Mouse (Mus musculus): Measurements from ENCODE around the gene Zfp385c. TPM values are rescaled to one million over a fixed set of nuclear protein-coding genes. Genes with fewer than 3 reads are reported as not detected.
A peak's percentile ranks its signal among the peaks of the same experiment; 100 is the strongest.

The Zfp385c gene
- polyA plus RNA-seq, 1 experiment from 2014 or later: 2.5 TPM

DNA sequence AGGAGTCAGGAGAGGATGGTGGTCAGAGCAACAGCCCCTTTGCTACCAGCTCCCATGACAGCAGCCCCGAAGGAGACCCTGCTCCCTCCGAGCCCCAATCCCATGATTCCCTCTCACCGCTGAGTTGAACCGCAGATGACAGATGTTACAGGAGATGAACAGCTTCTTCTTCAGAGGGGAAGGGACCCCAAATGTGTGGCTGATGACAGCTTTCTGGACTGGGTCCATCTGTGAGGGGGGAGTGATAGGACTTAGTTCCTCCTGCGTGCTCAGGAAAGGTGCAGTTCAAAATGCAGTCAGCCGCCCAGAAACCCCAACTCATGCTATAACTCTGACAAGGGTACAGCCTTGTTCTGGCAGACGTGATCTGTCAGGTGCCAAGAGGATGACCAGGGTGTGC, 57.7 kb downstream of the Zfp385c start:
- Histone ChIP-seq H3K9me3 (replicated peaks; ENCODE audit: low read length) (no peaks in the 10 kb centered on the region), H3K27me3 (ENCODE audit: insufficient read depth, low read length) (no peaks in the 10 kb centered on the region), H3K4me3 (replicated peaks; ENCODE audit: low read depth, low read length) (no peak overlapping the region), H3K4me1 (replicated peaks; ENCODE audit: insufficient read depth, low read length) (no peaks in the 10 kb centered on the region), H3K9ac (ENCODE audit: low read depth, low read length) (no peak overlapping the region), H3K36me3 (ENCODE audit: insufficient read depth, low read length) (no peaks in the 10 kb centered on the region), H3K27ac (no peak overlapping the region), H3K4me2 (ENCODE audit: low read length) (no peak overlapping the region)
- ATAC-seq (replicated peaks; ENCODE audit: low FRiP score, low read depth) (no peak), DNase-seq (ENCODE audit: low spot score) (no peak)
- no peak for TF ChIP-seq CTCF (IDR thresholded peaks at IDR 0.05; ENCODE audit: low read depth)
- 60% methylated on average over 7 of the region's 7 CpGs for WGBS

DNA sequence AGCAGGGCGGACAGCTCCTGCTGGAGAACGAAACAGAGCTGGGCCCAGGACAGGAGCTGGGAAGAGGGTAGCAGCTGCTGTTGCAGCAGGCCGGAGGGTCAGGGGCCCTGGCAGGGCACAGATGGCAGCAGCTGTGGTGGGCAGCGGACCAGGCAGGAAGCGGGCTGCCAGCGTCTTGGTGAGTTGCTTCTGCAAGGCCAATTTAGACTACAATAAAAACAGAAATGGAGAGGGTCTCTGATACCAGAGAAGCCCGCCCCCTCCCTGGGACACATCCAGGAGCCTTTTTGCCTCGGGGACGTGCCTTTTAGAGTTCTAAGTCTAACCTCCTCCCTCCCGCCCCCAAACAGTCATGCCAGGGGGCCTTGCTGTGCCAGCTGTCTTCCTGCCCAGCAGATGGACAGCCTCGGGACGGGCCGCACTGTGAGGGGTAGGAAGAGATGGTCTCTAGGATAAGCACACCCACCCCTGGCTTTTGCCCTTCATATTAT, 63.3 kb downstream of the Zfp385c start:
- no peak overlapping the region for H3K4me2 ChIP-seq (ENCODE audit: low read length)
- H3K36me3 ChIP-seq (ENCODE audit: insufficient read depth, low read length): 0 out of 2 replicates have a peak, but pooled peaks cover 5% of the 10 kb centered on the region
- no peaks in the 10 kb centered on the region for H3K9me3 ChIP-seq (replicated peaks; ENCODE audit: low read length)
- ATAC-seq (replicated peaks; ENCODE audit: low FRiP score, low read depth) (no peak), DNase-seq (ENCODE audit: low spot score) (peak; percentile 51)
- no peak overlapping the region for H3K27ac ChIP-seq
- WGBS: 27% methylated on average over 13 of the region's 13 CpGs
- no peaks in the 10 kb centered on the region; the same call in 1 of the 2 replicates for H3K4me1 ChIP-seq (replicated peaks; ENCODE audit: insufficient read depth, low read length)
- H3K27me3 ChIP-seq (ENCODE audit: insufficient read depth, low read length): no peaks in the 10 kb centered on the region; the same call in 1 of the 2 replicates
- no peak overlapping the region for H3K9ac ChIP-seq (ENCODE audit: low read depth, low read length)
- no peak for TF ChIP-seq CTCF (IDR thresholded peaks at IDR 0.05; ENCODE audit: low read depth)
- H3K4me3 ChIP-seq (replicated peaks; ENCODE audit: low read depth, low read length): no peak overlapping the region

DNA sequence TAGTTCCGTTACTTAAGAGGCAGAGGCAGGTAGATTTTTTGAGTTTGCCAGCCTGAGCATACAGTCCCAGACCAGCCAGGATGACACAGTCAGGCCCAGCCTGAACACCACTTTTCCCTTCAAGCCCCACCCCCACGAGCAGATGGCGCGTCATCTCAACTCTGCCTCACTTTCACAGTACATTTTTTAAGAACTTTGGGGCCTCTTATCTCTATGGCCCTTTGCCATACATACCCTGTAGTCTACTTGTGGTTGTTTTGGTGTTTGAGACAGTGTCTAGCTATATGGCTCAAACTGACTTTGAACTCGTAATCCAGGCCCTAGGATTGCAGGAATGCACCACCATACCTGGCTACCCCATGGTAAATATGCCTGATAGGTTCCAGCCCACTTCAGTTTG, 64.2 kb downstream of the Zfp385c start:
- WGBS: 91% methylated on average over 5 of the region's 5 CpGs
- DNase-seq (ENCODE audit: low spot score): no peak
- 0 out of 2 replicates have a peak, but pooled peaks cover 5% of the 10 kb centered on the region for H3K36me3 ChIP-seq (ENCODE audit: insufficient read depth, low read length)
- TF ChIP-seq CTCF (IDR thresholded peaks at IDR 0.05; ENCODE audit: low read depth): no peak
- no peak overlapping the region for H3K4me3 ChIP-seq (replicated peaks; ENCODE audit: low read depth, low read length)
- ATAC-seq (replicated peaks; ENCODE audit: low FRiP score, low read depth): no peak
- no peaks in the 10 kb centered on the region; the same call in 1 of the 2 replicates for H3K4me1 ChIP-seq (replicated peaks; ENCODE audit: insufficient read depth, low read length)
- no peak overlapping the region for H3K9ac ChIP-seq (ENCODE audit: low read depth, low read length)
- H3K27ac ChIP-seq: no peak overlapping the region
- H3K9me3 ChIP-seq (replicated peaks; ENCODE audit: low read length): no peaks in the 10 kb centered on the region
- no peak overlapping the region for H3K4me2 ChIP-seq (ENCODE audit: low read length)
- no peaks in the 10 kb centered on the region; the same call in 1 of the 2 replicates for H3K27me3 ChIP-seq (ENCODE audit: insufficient read depth, low read length)

DNA sequence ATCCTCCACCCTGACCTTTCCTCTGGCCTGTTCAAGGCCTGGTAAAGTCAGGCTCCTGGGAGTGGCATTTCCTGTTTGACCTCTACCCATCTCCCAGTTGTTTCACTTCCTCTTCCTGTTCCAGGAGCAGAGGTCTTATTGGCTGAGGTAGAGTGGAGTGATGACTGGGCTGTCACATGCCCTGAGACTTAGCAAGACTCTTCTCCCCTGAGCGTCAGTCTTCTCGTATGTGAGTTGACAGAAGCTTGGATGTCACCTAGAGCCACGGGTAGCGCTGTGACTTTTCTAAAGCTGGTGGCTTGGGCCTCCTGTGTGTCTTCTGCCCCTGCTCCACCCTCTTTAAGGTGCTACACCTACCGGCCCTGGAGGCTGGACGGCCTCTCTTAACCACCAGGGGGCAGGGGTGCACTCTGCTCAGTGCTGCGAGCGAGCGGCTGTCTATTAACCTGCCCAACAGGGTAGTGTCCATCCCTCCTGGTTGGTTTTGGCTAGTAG, 65.5 kb downstream of the Zfp385c start:
- 20% methylated on average over 9 of the region's 9 CpGs for WGBS
- ATAC-seq (replicated peaks; ENCODE audit: low FRiP score, low read depth): peak; percentile 71
- peak; percentile 81 for DNase-seq (ENCODE audit: low spot score)
- no peaks in the 10 kb centered on the region; the same call in 1 of the 2 replicates for H3K4me1 ChIP-seq (replicated peaks; ENCODE audit: insufficient read depth, low read length)
- H3K4me2 ChIP-seq (ENCODE audit: low read length): no peak overlapping the region
- H3K9me3 ChIP-seq (replicated peaks; ENCODE audit: low read length): no peaks in the 10 kb centered on the region
- H3K9ac ChIP-seq (ENCODE audit: low read depth, low read length): no peak overlapping the region
- no peak overlapping the region for H3K27ac ChIP-seq
- H3K27me3 ChIP-seq (ENCODE audit: insufficient read depth, low read length): no peaks in the 10 kb centered on the region; the same call in 1 of the 2 replicates
- TF ChIP-seq CTCF (IDR thresholded peaks at IDR 0.05; ENCODE audit: low read depth): peak; percentile 92
- no peak overlapping the region for H3K4me3 ChIP-seq (replicated peaks; ENCODE audit: low read depth, low read length)
- 0 out of 2 replicates have a peak, but pooled peaks cover 5% of the 10 kb centered on the region for H3K36me3 ChIP-seq (ENCODE audit: insufficient read depth, low read length)

DNA sequence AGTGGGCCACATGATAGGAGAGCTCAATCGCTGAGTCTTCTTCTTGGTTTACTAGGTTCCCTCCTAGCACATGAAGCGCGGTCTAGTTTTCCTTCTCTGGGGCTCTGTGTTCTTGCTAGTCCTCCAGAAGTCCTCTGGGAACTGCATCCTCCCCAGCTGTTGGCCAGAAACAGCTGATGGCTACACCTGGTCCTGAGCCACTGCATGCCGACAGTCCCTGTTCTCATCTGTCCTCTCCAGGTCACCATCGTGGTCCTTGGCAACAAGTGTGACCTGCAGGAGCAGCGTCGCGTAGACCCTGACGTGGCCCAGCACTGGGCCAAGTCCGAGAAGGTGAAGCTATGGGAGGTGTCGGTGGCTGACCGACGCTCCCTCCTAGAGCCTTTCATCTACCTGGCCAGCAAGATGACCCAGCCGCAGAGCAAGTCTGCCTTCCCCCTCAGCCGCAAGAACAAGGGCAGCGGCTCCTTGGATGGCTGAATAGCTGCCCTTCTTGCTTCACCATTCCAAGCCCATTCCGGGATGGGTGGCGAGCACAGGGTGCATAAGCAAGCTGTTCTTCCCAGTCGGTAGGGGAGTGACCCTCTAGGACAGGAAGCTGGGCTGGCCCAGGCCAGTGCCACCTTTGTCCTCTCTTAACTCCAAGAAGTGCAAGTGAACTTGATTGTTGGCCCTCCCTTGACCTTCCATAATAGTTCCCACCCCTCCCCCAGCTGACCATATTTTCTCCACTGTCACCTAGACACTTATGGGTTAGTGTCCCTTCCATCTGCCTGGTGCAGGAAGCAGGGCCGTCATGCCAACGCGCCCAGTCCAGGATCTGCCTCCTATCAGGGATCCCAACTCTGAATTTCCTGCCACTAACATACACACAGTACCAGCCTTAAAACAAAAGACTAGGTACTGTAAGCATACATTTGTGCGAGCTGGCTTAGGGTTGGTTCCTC, 66.2 kb downstream of the Zfp385c start:
- no peak overlapping the region for H3K4me2 ChIP-seq (ENCODE audit: low read length)
- H3K27ac ChIP-seq: no peak overlapping the region
- H3K9ac ChIP-seq (ENCODE audit: low read depth, low read length): no peak overlapping the region
- no peaks in the 10 kb centered on the region for H3K9me3 ChIP-seq (replicated peaks; ENCODE audit: low read length)
- WGBS: 87% methylated on average over 23 of the region's 23 CpGs
- DNase-seq (ENCODE audit: low spot score) (no peak), ATAC-seq (replicated peaks; ENCODE audit: low FRiP score, low read depth) (no peak)
- no peak for TF ChIP-seq CTCF (IDR thresholded peaks at IDR 0.05; ENCODE audit: low read depth)
- H3K36me3 ChIP-seq (ENCODE audit: insufficient read depth, low read length): 0 out of 2 replicates have a peak, but pooled peaks cover 5% of the 10 kb centered on the region
- H3K4me1 ChIP-seq (replicated peaks; ENCODE audit: insufficient read depth, low read length): no peaks in the 10 kb centered on the region; the same call in 1 of the 2 replicates
- H3K4me3 ChIP-seq (replicated peaks; ENCODE audit: low read depth, low read length): no peak overlapping the region
- H3K27me3 ChIP-seq (ENCODE audit: insufficient read depth, low read length): no peaks in the 10 kb centered on the region; the same call in 1 of the 2 replicates

DNA sequence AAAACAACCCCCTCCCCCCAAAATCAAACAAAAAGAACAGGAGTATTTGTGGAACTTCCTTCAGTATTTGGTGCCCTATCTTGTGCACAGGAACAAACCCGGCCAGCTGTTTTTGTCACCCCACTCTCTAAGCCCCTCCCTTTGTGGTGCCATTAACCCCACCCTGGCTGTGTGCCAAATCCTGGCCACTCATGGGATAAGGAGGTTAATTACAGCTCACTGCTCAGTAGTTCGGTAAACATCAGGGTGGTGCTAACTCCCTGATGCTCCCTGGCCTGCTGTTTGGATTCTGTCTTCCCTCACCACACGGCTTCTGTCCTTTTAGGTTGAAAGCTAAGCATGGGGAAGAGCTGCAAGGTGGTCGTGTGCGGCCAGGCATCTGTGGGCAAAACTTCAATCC, 68.4 kb downstream of the Zfp385c start:
- no peaks in the 10 kb centered on the region for H3K27me3 ChIP-seq (ENCODE audit: insufficient read depth, low read length)
- TF ChIP-seq CTCF (IDR thresholded peaks at IDR 0.05; ENCODE audit: low read depth): no peak
- no peak overlapping the region for H3K27ac ChIP-seq
- peak; percentile 48 for DNase-seq (ENCODE audit: low spot score)
- 0 out of 2 replicates have a peak, but pooled peaks cover 5% of the 10 kb centered on the region for H3K36me3 ChIP-seq (ENCODE audit: insufficient read depth, low read length)
- WGBS: 27% methylated on average over 5 of the region's 5 CpGs
- H3K9me3 ChIP-seq (replicated peaks; ENCODE audit: low read length): no peaks in the 10 kb centered on the region
- H3K4me2 ChIP-seq (ENCODE audit: low read length): peak overlapping the region; percentile 57
- peak overlapping the region; percentile 2; the same call in 1 of the 2 replicates for H3K9ac ChIP-seq (ENCODE audit: low read depth, low read length)
- no peak for ATAC-seq (replicated peaks; ENCODE audit: low FRiP score, low read depth)
- peak overlapping the region; percentile 68; the same call in 1 of the 2 replicates for H3K4me3 ChIP-seq (replicated peaks; ENCODE audit: low read depth, low read length)
- H3K4me1 ChIP-seq (replicated peaks; ENCODE audit: insufficient read depth, low read length): no peaks in the 10 kb centered on the region; the same call in 1 of the 2 replicates

All from kidney, postnatal 0 days (tissue).